Mouse (Mus musculus): Measurements from ENCODE around the gene Ipo4. TPM values are rescaled to one million over a fixed set of nuclear protein-coding genes. Genes with fewer than 3 reads are reported as not detected.

Ipo4 gene
- total and polyA plus RNA-seq, 3 experiments: 46.2 to 132 TPM; not detected in 1

DNA sequence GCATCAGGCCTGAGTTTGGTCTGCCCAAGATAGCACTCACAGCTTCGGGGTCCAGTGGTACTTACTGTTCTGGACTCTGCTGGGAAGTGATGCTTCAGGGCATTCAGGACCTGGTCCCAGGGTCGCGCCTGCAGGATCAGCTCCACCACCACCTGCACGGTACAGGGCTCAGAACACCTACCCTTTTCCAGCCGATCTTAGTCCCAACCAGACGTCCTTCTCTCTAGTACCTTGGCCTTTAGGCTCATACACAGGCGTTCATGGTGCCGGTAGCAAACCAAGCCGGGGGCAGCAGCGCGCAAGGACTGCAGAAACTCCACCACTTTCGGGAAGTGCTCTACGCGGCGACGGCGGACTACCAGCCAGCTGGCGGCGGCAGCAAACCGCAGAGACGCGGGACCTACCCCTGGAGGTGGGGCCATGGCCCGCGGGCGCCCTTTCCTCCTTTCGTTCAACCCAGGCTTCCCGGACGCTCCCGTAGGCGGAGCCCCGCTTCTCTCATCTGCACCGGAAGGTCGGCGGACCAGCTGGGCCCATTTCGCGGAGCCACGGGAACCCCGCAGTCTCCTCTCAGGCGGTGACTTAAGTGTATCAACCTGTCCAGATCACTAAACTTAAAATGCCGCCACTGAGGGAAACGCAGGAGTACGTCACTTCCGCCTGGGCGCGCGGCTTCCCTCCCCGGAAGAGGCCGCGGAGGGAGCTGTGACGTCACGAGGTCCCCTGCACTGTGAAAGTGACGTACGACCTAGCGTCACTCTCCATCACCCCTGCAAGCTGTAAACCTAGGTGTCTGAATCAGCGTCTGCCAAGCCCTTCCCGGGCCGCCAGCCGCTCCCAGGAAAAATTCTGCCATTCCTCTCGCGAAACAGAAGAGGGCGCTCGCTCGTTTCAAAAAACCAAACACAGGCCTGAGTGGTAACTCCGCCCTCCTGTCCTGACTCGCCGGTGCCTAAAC lies 45.7 kb upstream of the Ipo4 start, which contains the start of gene Tinf2:
TSS of gene Tinf2 (minus strand) at position 661 of the 958 bp plus-strand sequence.
- H3K27ac ChIP-seq (ENCODE audit: control insufficient read depth, low read depth, low read length): peak within 1 kb of the TSS; percentile 93
- DNase-seq (ENCODE audit: low read depth, low spot score): peak; percentile 99
- peaks cover 6 to 11% of the 10 kb centered on the region in 2 experiments for H3K36me3 ChIP-seq (ENCODE audit: control insufficient read depth in 1 of 2, insufficient read depth in 2 of 2, low read length in 2 of 2)
- peak within 1 kb of the TSS; percentile 76 to 83 for H3K4me3 ChIP-seq (ENCODE audit: control insufficient read depth in 1 of 2, insufficient read depth in 1 of 2, low read depth in 2 of 2, low read length in 2 of 2)
- peaks cover 13% of the 10 kb centered on the region for H3K79me2 ChIP-seq (ENCODE audit: control insufficient read depth, insufficient read depth, low read length, poor library complexity)
- no peaks in the 10 kb centered on the region for H3K27me3 ChIP-seq (ENCODE audit: control insufficient read depth in 1 of 2, insufficient read depth in 2 of 2, low read length in 2 of 2)
- H3K9me3 ChIP-seq (replicated peaks; ENCODE audit: insufficient read depth, low read length): no peaks in the 10 kb centered on the region
- H3K4me1 ChIP-seq (ENCODE audit: control insufficient read depth in 1 of 2, insufficient read depth in 2 of 2, low read length in 2 of 2): peaks cover 0 to 6% of the 10 kb centered on the region in 2 experiments; a peak in 3 of 4 replicates
- H3K9ac ChIP-seq (ENCODE audit: control insufficient read depth, low read depth, low read length, poor library complexity, severe bottlenecking): peak within 1 kb of the TSS; percentile 88
- peak; percentile 53 to 96 (median 86); a peak in 5 of 6 replicates for TF ChIP-seq CTCF (IDR thresholded peaks at IDR 0.05 in 2 of 3, conservative IDR thresholded peaks at IDR 0.05 in 1 of 3; ENCODE audit: control insufficient read depth in 1 of 3, insufficient read depth in 1 of 3, low read depth in 2 of 3, low read length in 3 of 3, poor library complexity in 1 of 3, severe bottlenecking in 1 of 3)
- peak; percentile 92 for TF ChIP-seq ELF1 (IDR thresholded peaks at IDR 0.05; ENCODE audit: low read depth, low read length)
- TF ChIP-seq MXI1 (IDR thresholded peaks at IDR 0.05; ENCODE audit: low read depth, low read length): peak; percentile 66
- peak; percentile 99 for TF ChIP-seq ETS1 (IDR thresholded peaks at IDR 0.05; ENCODE audit: low read depth, low read length)
- TF ChIP-seq ZC3H11A (IDR thresholded peaks at IDR 0.05; ENCODE audit: low read depth, low read length): peak; percentile 93
- peak; percentile 92 for TF ChIP-seq SIN3A (IDR thresholded peaks at IDR 0.05; ENCODE audit: low read length)
- TF ChIP-seq USF1 (IDR thresholded peaks at IDR 0.05; ENCODE audit: low read depth, low read length): peak; percentile 48; the same call in 1 of the 2 replicates
- peak; percentile 87 for TF ChIP-seq RAD21 (IDR thresholded peaks at IDR 0.05; ENCODE audit: low read depth, low read length)
- TF ChIP-seq CHD1 (IDR thresholded peaks at IDR 0.05; ENCODE audit: low read depth, low read length): no peak
- no peak for TF ChIP-seq MYB (IDR thresholded peaks at IDR 0.05; ENCODE audit: low read depth, low read length)
- TF ChIP-seq TAL1 (IDR thresholded peaks at IDR 0.05; ENCODE audit: low read length): no peak
- TF ChIP-seq JUND (IDR thresholded peaks at IDR 0.05; ENCODE audit: low read depth, low read length): no peak
- peak; percentile 98; the same call in 1 of the 2 replicates for TF ChIP-seq GABPA (IDR thresholded peaks at IDR 0.05; ENCODE audit: low read depth, low read length)
- TF ChIP-seq CHD2 (IDR thresholded peaks at IDR 0.05; ENCODE audit: low read length): no peak
- no peak; the same call in 1 of the 2 replicates for TF ChIP-seq KAT2A (conservative IDR thresholded peaks at IDR 0.05; ENCODE audit: low read depth, low read length)
- peak; percentile 91 for TF ChIP-seq NELFE (IDR thresholded peaks at IDR 0.05; ENCODE audit: low read depth, low read length)
- no peak for TF ChIP-seq GATA1 (IDR thresholded peaks at IDR 0.05; ENCODE audit: low read depth, low read length)
- TF ChIP-seq SMC3 (IDR thresholded peaks at IDR 0.05; ENCODE audit: low read depth, low read length): peak; percentile 95
- no peak for TF ChIP-seq POLR2AphosphoS5 (IDR thresholded peaks at IDR 0.05; ENCODE audit: borderline replicate concordance, low read depth, low read length)
- 0 out of 2 replicates have a peak, but pooled peaks have one; percentile 9 for TF ChIP-seq MAFK (IDR thresholded peaks at IDR 0.05; ENCODE audit: borderline replicate concordance, low read depth, low read length)
- TF ChIP-seq NRF1 (IDR thresholded peaks at IDR 0.05; ENCODE audit: insufficient read depth, low read depth, low read length, poor library complexity, severe bottlenecking): no peak
- TF ChIP-seq MEF2A (IDR thresholded peaks at IDR 0.05; ENCODE audit: extremely low read depth, insufficient replicate concordance, low read depth, low read length, poor library complexity, severe bottlenecking): no peak
- peak; percentile 81 for TF ChIP-seq MAZ (IDR thresholded peaks at IDR 0.05; ENCODE audit: low read depth, low read length)
- TF ChIP-seq POLR2A (IDR thresholded peaks at IDR 0.05; ENCODE audit: control insufficient read depth in 1 of 2, insufficient read depth in 1 of 2, low read depth in 1 of 2, low read length in 2 of 2, poor library complexity in 1 of 2): peak; percentile 80 to 90; a peak in 3 of 4 replicates
- peak; percentile 81 for TF ChIP-seq POLR2AphosphoS2 (IDR thresholded peaks at IDR 0.05; ENCODE audit: low read length)
- TF ChIP-seq UBTF (IDR thresholded peaks at IDR 0.05; ENCODE audit: borderline replicate concordance, insufficient read depth, low read depth, low read length): no peak
- TF ChIP-seq MYC (IDR thresholded peaks at IDR 0.05; ENCODE audit: low read depth, low read length): 0 out of 2 replicates have a peak, but pooled peaks have one; percentile 10
- TF ChIP-seq TBP (IDR thresholded peaks at IDR 0.05; ENCODE audit: low read depth, low read length): 0 out of 2 replicates have a peak, but pooled peaks have one; percentile 51
- peak; percentile 78 for TF ChIP-seq ZMIZ1 (IDR thresholded peaks at IDR 0.05; ENCODE audit: low read depth, low read length)
- peak in 1 of 2 experiments; percentile 37; a peak in 2 of 4 replicates for TF ChIP-seq EP300 (IDR thresholded peaks at IDR 0.05; ENCODE audit: low read depth in 1 of 2, low read length in 2 of 2)
- TF ChIP-seq RCOR1 (IDR thresholded peaks at IDR 0.05; ENCODE audit: low read depth, low read length): peak; percentile 82
- TF ChIP-seq HCFC1 (IDR thresholded peaks at IDR 0.05; ENCODE audit: low read depth, low read length): peak; percentile 84
- peak; percentile 54; the same call in 1 of the 2 replicates for TF ChIP-seq MAX (IDR thresholded peaks at IDR 0.05; ENCODE audit: low read length)
- TF ChIP-seq E2F4 (IDR thresholded peaks at IDR 0.05; ENCODE audit: borderline replicate concordance, low read depth, low read length): peak; percentile 87
- 0 out of 2 replicates have a peak, but pooled peaks have one; percentile 43 for TF ChIP-seq BHLHE40 (IDR thresholded peaks at IDR 0.05; ENCODE audit: borderline replicate concordance, low read depth, low read length)
